Mouse (Mus musculus) lung, postnatal 10 days (tissue): ENCODE measurements around the gene Jph3.

Experiments used
- DNase-seq: peaks from one replicate; pipeline ENCODE4 v3.0.0; 2021

Jph3 gene

GRCm38 (mm10) chr8:121730646-121731045, 1.2 kb downstream of the Jph3 start:
- DNase-seq: no peak

- DNase-seq: no peak
Measured at GRCm38 (mm10) chr8:121731060-121731459, 1.6 kb downstream of the Jph3 start.

GRCm38 (mm10) chr8:121731471-121732333, 2.3 kb downstream of the Jph3 start:
- no peak for DNase-seq

- DNase-seq: no peak
Measured at GRCm38 (mm10) chr8:121732334-121732665, 2.9 kb downstream of the Jph3 start.

GRCm38 (mm10) chr8:121734262-121734661, 4.8 kb downstream of the Jph3 start:
- no peak for DNase-seq

- DNase-seq: peak; percentile 65
Measured at GRCm38 (mm10) chr8:121736236-121736635, 6.8 kb downstream of the Jph3 start.

GRCm38 (mm10) chr8:121740721-121741120, 11.3 kb downstream of the Jph3 start:
- DNase-seq: no peak

- no peak for DNase-seq
Measured at GRCm38 (mm10) chr8:121749501-121749900, 20.1 kb downstream of the Jph3 start.

GRCm38 (mm10) chr8:121750512-121750911, 21.1 kb downstream of the Jph3 start:
- no peak for DNase-seq

- DNase-seq: peak; percentile 75
Measured at GRCm38 (mm10) chr8:121751407-121751806, 22.0 kb downstream of the Jph3 start.

- DNase-seq: no peak
Measured at GRCm38 (mm10) chr8:121758470-121758869, 29.0 kb downstream of the Jph3 start.

GRCm38 (mm10) chr8:121760484-121760883, 31.1 kb downstream of the Jph3 start:
- no peak for DNase-seq

GRCm38 (mm10) chr8:121761480-121761879, 32.1 kb downstream of the Jph3 start:
- peak; percentile 55 for DNase-seq

- no peak for DNase-seq
Measured at GRCm38 (mm10) chr8:121762999-121763699, 33.7 kb downstream of the Jph3 start.

GRCm38 (mm10) chr8:121763700-121764013, 34.2 kb downstream of the Jph3 start:
- no peak for DNase-seq

- DNase-seq: no peak
Measured at GRCm38 (mm10) chr8:121765594-121766138, 36.2 kb downstream of the Jph3 start.

GRCm38 (mm10) chr8:121769095-121769494, 39.7 kb downstream of the Jph3 start:
- DNase-seq: peak; percentile 37

- DNase-seq: no peak
Measured at GRCm38 (mm10) chr8:121769621-121770020, 40.2 kb downstream of the Jph3 start.

- no peak for DNase-seq
Measured at GRCm38 (mm10) chr8:121770845-121771752, 41.7 kb downstream of the Jph3 start.

GRCm38 (mm10) chr8:121773876-121774275, 44.5 kb downstream of the Jph3 start:
- DNase-seq: no peak

GRCm38 (mm10) chr8:121782493-121782892, 53.1 kb downstream of the Jph3 start:
- no peak for DNase-seq

- no peak for DNase-seq
Measured at GRCm38 (mm10) chr8:121786542-121786941, 57.1 kb downstream of the Jph3 start.

GRCm38 (mm10) chr8:121788786-121789185, 59.4 kb downstream of the Jph3 start:
- DNase-seq: no peak
